Mouse (Mus musculus): ENCODE measurements around the gene Sphk2.
"Not testable (repeated sequence)": the region's sequence is repeated elsewhere in the genome, so short reads cannot be mapped to it uniquely, and the experiment has no call there.

Gene Sphk2

DNA sequence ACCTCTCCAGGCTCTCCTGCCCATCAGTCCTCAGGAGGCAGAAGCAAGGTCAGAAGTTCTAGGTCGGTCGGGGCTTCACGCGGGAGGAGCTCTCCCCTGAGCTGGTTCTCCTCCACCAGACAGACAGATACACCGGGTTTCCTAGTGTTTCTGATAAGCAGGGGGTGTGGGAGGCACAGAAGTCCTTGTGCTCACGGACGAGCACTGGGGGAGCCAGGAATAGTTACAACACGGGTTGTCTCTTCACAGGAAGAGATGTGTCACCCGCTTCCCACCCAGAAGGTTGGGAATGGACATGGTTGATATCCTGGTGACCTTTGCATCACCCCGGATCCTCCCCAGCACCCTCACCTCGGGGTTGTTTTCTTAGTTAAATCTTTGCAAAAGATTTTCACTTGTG is 28.0 kb downstream of the Sphk2 start:
- DNase-seq, result no peak

DNA sequence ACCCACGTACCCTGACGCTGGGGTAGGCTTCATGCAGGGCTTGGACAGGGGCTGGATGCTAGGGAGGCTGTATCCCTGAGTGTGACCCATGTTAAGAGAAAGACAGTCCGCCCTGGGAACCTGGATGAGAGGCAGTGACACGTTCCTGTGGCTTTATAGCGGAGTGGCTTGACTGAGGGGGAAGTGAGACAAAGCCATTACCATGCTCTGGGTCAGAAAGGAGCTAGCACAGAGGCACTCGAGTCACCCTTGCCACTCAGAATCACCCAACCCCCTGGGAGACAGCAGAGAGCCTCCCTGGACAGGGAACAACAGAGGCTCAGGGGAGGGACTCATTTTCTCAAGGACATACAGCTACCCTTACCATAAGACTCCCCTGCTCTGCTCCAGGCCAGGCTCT is 28.7 kb downstream of the Sphk2 start:
- no peak for DNase-seq

DNA sequence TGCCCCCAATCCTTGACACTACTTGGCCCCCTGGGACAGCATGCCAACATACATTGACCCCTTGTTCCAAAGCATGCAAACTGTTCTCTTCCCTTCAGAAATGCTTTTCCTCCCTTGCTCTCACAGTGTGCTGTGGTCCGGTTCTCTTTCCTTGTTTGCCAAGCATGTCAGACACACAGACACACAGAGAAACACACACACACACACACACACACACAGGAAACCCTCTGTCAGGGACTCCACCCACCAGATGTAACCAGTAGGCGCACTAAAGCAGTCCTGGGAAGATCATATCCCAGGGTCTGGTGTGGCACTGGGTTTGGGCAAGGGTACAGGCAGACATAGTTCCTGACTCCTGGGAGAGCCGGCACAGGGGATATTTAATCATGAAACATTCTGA is 31.0 kb downstream of the Sphk2 start:
- no peak for DNase-seq

DNA sequence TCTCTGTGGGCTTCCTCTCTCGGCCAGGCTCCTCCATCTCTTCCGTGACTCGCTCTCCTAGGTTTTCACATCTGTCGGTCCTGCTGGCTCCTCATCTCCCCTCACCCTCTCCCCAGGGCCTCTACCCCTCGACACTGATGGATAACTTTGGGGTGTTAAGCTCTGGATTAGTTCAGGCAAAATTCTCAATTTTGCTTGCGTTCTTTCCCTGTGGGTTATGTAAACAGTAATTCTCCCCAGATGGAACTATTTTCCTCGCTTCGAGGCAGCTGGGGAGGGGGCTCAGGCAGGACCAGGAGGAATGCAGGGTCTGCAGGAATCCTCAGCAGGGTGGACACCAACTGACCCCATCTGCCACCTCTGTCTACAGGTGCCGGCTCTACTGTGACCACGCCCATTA is 32.0 kb downstream of the Sphk2 start:
- DNase-seq, result no peak

DNA sequence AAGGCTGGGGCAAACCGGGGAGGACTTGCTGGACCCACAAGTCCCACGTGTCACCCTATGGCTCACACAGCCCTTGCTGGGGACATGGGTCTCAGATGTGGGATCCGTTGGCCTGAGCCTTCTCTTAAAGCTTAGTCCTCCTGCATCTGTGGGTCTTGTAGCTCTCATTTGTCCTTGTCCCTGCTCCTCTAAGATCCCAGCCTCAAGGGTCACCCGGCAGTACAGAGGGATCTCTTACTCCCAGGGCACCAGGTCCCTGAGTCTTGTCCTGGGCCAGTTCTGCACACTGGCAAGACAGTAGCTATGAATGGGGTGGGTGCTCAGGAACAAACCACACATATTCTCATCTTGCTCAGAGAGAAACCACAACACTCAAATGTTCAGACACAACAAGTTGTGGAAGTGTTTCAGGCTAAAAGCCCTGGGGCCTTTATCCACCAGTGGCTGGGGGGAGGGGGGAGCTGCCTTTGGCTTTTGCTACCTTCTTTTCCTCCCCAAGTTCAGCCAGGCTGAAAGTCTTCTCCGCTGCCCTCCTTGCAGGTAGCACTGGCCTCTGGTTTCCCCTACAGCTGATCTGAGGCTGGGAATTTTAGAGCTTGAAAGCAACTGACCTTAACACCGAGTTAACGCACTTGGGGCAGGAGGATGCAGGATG is 34.3 kb downstream of the Sphk2 start, which contains the start of gene Ntn5:
Gene Ntn5 (plus strand): TSS at position 627 of the 655 bp plus-strand sequence.
- DNase-seq, result no peak

DNA sequence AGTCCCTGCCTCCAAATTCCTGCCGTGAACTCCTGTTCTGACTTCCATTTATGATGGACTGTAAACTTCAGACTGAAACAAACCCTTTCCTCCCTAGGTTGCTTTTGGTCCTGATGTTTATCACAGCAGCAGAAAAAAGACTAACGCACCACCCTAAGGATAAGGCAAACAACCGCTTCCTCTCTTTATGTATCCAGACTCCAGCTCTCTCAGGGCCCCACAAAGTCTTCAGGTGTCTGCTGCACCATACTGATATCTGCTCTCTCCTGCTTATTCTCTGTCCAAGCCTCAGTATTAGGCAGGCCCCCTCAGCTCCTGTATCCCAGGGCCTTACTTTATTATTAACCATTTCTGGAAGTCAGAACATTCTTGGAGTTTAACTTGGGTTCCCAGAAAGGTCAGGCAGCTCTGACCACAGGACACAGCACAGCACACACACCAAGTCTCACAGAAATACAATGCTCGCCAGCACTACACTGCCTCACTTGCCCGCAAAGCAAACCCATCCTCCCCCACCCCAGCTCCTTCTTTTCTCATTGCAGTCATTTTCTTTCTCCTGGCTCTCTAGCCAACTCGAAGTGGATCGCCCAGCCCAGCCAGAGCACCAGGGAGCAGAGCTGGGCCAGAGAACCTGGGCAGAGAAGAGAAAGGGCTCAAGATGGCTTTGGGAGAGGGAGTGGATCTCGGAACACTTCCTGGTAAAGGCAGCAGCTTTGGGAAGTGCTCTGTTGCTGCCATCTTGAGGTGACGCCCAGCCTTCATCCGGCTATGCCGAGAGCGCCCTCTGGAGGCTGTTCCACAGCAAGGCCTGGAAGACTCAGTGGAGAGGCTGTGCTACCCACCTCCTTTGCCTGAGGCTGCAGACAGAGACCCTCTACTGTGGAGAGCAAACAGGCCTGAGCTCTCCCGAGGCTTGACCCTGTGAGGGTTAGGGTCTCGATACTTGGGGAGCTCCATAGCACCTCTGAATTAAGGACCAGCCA is 35.4 kb downstream of the Sphk2 start:
- peak; percentile 93 for DNase-seq

DNA sequence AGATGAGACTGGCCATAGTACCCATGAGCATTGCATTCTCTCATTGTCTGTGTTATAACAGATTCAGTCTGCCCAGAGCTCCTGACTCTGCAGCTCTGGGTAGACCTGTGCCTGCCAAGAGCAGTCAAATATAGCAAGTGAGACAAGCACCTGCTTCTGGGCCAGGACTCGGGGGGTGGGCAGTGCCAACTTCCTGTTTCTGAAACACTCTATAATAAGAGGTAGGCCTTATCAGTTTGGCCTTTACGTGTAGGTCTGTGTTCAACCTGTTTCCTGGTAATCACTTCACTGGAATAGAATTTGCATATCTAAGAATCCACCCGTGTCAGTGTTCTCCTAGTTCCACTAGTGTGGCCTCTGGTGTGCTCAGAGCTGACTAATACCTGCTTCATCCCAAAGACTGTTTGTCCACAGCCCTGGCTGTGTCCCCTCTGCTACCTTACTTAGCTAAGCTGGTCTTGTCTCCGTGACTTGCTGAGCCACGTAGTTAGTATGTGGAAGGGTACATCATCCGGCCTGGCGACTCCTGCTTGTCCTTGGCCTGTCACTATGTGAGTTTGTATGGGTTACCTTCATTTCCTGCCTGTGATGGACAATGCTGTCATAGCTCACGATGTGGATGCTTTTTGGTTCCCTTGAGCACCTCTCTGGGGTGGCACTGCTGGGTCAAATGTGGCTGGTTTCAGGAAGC is 36.6 kb downstream of the Sphk2 start:
- no peak for DNase-seq

DNA sequence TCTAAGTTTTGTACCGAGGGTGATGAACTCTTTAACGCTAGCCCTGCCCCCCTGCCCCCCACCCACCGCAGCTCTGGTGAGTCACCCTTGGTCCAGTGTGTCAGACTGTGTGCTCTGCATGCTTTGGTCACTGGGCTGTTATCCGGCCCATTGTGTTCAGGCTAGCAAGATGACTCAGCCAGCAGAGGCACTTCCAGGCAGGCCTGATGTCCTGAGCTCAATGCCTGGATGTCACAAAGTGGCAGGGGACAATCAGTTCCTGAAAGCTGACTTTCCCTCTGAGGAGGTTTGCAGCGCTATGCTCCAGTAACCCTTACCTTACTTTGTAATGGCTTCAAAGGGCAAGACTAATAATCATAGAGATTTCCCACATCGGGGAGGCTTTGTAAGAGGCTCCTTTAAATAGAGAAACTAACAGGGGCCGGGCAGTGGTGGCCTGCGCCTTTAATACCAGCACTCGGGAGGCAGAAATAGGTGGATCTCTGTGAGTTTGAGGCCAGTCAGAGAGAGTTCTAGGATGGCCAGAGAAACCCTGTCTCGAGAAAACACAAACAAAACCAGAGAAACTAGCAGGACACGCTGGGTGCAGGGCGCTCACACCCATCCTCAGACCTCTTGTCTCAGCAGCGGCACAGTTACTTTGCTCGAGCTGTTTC is 37.7 kb downstream of the Sphk2 start:
- peak; percentile 64 for DNase-seq

DNA sequence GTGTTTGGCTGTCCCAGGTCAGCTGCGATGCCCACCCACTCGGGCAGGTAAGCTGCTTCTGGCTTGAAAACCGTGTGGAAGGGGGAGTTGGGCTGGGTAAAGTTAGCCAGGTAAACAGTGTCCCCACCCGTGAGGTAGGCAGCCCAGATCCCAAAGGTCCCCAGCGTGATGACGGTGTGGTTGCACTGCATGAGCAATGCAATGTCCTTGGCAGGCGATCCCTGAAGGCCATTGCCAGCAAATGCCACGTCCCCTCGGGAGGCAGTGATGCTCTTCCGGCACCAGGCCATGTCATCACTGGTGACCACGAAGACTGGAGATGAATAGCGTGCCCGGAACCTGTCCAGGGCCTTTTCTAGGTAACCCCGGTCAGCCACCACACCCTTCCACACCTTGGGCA is 39.3 kb downstream of the Sphk2 start:
- DNase-seq, result no peak

DNA sequence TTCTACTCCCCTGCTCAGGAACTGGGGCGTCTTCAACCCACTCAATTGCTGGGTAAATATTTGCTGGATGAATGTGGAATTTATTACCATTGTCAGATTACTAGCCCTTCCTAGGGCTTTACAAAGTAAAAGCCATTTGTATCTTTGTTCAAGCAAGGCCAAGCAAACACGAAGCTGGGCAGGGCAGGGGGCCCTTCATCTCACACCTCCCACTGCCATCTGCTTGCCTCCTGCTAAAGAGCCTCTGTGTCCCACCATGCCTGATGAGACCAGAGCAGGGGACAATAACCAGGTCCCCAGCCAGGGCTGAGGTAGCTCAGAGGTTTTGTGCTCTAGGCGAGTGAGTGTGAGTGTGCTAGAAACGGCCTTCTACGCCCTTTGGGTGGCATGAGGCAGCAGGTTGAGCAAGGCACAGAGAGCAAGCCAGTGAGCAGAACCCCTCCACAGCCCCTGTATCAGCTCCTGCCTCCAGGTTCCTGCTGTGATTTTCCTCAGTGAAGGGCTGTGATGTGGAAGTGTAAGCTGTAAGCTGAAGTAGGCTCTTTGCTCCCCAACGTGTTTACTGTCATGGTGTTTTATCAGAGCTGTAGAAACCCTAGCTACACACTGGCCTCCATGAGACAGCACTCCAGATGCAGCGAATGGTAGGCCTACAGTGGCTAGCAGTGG is 40.0 kb downstream of the Sphk2 start:
- no peak for DNase-seq

DNA sequence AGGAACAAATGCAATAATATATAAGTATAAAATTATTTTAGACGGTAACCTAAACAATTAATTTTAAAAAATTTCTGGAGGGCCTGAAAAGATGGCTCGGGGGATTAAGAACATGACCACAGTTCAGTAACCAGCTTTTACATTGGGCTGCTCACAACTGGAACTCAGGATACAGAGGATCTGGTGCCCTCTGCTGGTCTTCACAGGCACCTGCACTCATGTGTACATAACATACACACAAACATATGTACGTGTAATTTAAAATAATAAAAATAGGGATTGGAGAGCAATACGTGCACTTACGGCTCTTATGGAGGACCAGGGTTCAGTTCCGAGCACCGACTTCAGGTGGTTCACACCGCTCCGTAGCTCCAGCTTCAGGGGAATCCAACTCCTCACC is 48.9 kb downstream of the Sphk2 start:
- no peak for DNase-seq

DNA sequence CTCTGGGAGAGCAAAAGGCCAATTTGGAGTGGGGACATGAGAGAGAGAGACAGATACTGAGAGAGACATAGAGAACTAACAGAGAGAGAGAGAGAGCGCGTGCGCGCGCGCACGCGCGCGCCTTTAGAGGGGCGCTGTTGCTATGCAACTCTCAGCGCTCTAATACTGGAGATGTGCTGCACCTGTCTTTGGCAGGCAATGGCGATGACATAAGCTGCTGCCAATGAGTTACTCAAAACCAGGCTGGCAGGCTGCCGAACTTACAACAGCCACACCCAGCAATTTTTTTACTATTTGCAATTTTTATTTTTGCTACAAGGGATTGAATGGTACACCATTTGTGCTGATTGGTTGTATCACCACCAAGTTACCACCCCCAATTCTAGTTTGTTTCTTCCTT is 50.0 kb downstream of the Sphk2 start:
- no peak for DNase-seq

DNA sequence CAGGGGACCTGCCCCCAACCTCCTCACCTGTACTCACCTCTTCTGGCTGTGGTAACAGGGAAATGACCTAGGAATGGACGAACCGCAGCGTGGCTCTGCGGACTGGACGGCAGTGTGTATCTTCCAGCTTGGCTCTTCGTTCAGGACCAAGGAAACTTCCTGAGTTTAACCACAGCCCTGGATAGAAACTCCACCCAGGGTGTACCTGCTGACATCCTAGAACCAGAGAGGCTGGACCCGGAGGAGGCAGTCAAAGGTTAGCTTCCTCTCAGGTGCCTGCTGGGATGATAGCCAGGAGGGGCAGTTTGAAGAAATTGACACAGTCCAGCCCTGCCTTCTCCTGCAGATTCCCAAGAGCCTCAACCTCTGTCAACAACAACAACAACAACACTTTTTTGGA is 51.6 kb downstream of the Sphk2 start, which contains the start of gene Fut2:
Gene Fut2 (minus strand): TSS at position 234 of the 400 bp plus-strand sequence.
- DNase-seq, result no peak

DNA sequence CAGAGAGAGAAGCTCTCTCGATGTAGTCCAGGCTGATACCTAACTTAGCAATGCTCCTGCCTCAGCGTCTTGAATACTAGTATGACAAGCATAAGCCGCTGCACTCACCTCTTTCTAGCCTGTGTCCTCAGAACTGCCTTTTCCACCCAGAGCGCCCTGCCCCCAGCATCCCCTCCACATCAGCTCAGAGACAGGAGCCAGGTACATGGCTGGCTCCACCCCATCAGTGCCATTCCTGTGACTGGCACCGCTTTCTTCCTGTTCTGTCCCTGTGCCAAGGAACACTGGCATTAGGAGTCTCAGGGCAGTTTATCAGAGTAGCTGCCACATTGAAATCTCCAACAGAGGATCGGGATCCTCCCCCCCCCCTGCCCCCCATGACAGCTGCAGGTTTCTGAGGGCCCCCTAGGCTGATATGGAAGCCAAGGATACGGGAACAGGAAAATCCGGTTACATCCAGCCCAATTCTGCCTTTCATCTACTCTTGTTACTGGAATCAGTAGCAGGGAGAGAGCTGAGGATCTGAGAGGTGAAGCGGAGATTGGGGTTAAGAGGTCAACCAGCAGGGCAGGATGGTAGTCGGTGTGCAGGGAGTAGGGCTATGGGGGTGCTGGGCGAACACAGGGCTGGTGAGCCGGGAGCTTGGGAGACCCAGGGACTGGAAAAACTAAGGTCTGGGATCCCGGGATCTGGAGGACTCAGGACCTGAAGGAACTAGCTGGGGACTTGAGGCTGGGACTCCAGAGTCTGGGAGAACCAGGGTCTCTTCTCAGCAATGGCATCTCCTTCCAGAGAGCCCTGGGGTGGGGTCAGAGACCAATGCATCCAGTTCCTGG is 52.3 kb downstream of the Sphk2 start:
- no peak for DNase-seq

DNA sequence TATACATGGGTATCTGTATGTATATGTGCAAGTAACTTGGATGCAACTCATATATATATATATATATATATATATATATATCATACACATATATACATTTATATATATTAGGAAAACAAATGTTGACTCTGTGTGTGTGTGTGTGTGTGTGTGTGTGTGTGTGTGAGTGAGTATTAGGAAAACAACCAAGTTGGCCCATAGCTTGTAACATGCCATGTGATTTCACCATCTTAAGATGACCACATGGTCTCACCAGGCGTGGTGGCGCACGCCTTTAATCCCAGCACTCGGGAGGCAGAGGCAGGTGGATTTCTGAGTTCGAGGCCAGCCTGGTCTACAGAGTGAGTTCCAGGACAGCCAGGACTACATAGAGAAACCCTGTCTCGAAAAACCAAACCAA is 56.1 kb downstream of the Sphk2 start:
- not testable (repeated sequence) for DNase-seq

DNA sequence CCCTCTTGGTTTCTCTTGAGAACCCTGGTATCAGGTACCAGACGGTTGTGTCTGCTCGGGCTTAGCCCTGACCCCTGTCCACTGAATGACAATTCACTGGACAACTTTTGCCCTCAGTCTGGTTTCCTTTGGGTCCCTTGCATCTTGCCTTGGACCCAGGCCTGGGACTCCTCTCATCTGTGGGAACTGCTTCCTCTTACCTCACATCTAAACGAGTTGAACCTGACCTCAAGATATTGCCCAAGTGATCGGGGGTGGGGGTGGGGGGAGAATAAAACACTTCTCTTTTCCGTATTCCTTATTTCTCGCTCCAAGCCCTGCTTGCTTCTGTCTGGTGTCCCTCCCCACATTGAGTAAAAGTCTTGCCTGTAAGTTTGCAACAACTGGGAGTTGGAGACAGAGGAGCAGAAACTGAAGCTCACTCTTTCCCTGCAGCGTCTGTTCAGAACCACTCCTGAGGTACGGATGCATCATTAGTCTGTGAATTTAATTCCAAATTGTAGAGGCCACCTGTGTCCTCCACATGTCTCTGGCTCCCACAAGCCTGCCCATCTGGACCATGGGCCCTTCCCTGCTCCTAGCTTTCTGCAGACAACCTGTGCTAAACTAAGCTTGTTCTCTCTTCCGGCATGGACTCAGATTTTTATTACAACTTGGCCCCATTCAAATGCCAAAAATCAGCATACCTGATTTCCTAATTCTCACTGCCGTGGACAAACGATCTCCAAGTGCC is 56.9 kb downstream of the Sphk2 start:
- no peak for DNase-seq
